Mouse (Mus musculus) midbrain, embryonic 12.5 days (tissue): ENCODE results near the gene Sf1. TPM values are rescaled to one million over a fixed set of nuclear protein-coding genes. Genes with fewer than 3 reads are reported as not detected.
A peak's percentile ranks its signal among the peaks of the same experiment; 100 is the strongest.

Experiments used
- ATAC-seq: fragments of 200-750 bp; cut with Nextera tagmentation; 2 replicates; pipeline ENCODE4 v1.8.0; 2017; ENCODE audit warnings: low read depth, moderate TSS enrichment, moderate library complexity; ENCODE audit not compliant: low FRiP score
- H3K27ac ChIP-seq: fragments of 300-500 bp; sonication (generic); replicated peaks from 2 replicates; pipeline ENCODE4 v1.5.1; 2016; ENCODE audit warnings: mild to moderate bottlenecking
- H3K27me3 ChIP-seq: fragments of 300-500 bp; sonication (generic); 2 replicates; pipeline ENCODE4 v1.6.1; 2016; ENCODE audit warnings: mild to moderate bottlenecking
- H3K36me3 ChIP-seq: fragments of 300-500 bp; sonication (generic); 2 replicates; pipeline ENCODE4 v1.6.1; 2016
- H3K4me1 ChIP-seq: fragments of 300-500 bp; sonication (generic); 2 replicates; pipeline ENCODE4 v1.6.1; 2016
- H3K4me2 ChIP-seq: fragments of 300-500 bp; sonication (generic); replicated peaks from 2 replicates; pipeline ENCODE4 v1.6.1; 2016; ENCODE audit warnings: mild to moderate bottlenecking, moderate library complexity
- H3K4me3 ChIP-seq: fragments of 300-500 bp; sonication (generic); 2 replicates; pipeline ENCODE4 v1.5.1; 2016; ENCODE audit warnings: mild to moderate bottlenecking
- H3K9ac ChIP-seq: fragments of 300-500 bp; sonication (generic); replicated peaks from 2 replicates; pipeline ENCODE4 v1.6.1; 2016; ENCODE audit warnings: mild to moderate bottlenecking, moderate library complexity
- H3K9me3 ChIP-seq: fragments of 300-500 bp; sonication (generic); 2 replicates; pipeline ENCODE4 v1.6.1; 2016; ENCODE audit warnings: mild to moderate bottlenecking
- WGBS: fragments of 180-500 bp; shearing (Covaris S2); methylation state at CpG from one replicate; pipeline ENCODE4 v1.1.7; 2016; 5-methylcytosine and 5-hydroxymethylcytosine counted together
- polyA plus RNA-seq: library from polyadenylated mRNA; unstranded; fragments of >200 nt; fragmentation: Nextera tagmentation; extraction: Ambion mirVana; gene quantifications from 2 replicates; pipeline ENCODE4 v1.2.1, GENCODE M21; 2016

Sf1 gene
- polyA plus RNA-seq, 1 experiment from 2014 or later, result 193 TPM

- 0% methylated on average over 41 of the region's 43 CpGs for WGBS
- Histone ChIP-seq H3K9me3 (no peaks in the 10 kb centered on the region), H3K27ac (peak within 1 kb of the TSS; percentile 65), H3K36me3 (peaks cover 31% of the 10 kb centered on the region), H3K4me3 (peak within 1 kb of the TSS; percentile 89), H3K9ac (peak within 1 kb of the TSS; percentile 90), H3K4me1 (peaks cover 32% of the 10 kb centered on the region), H3K27me3 (peaks cover 1% of the 10 kb centered on the region), H3K4me2 (peak within 1 kb of the TSS; percentile 98)
- peak; percentile 90 for ATAC-seq
Observed at GRCm38 (mm10) chr19:6334673-6335457, 28.6 kb upstream of the Sf1 start, which contains the start of gene Men1. Gene Men1 (plus strand): TSS chr19:6334979.

- peaks cover 37% of the 10 kb centered on the region for H3K4me1 ChIP-seq
- peak overlapping the region; percentile 98 for H3K4me2 ChIP-seq
- H3K27me3 ChIP-seq, result no peaks in the 10 kb centered on the region; the same call in none of the 2 replicates
- peak; percentile 17 for ATAC-seq
- no peaks in the 10 kb centered on the region for H3K9me3 ChIP-seq
- WGBS, result under 1% methylated on average over 25 of the region's 25 CpGs
- H3K36me3 ChIP-seq, result peaks cover 36% of the 10 kb centered on the region
- peak overlapping the region; percentile 65 for H3K27ac ChIP-seq
- peak overlapping the region; percentile 89 for H3K4me3 ChIP-seq
- H3K9ac ChIP-seq, result peak overlapping the region; percentile 90
Observed at GRCm38 (mm10) chr19:6335458-6335827, 28.0 kb upstream of the Sf1 start.

- H3K4me1 ChIP-seq, result peaks cover 42% of the 10 kb centered on the region
Observed at GRCm38 (mm10) chr19:6336920-6337319, 26.6 kb upstream of the Sf1 start.

GRCm38 (mm10) chr19:6338171-6338570 lies 25.3 kb upstream of the Sf1 start:
- WGBS, result 94% methylated on average over 7 of the region's 7 CpGs
- no peak overlapping the region for H3K4me2 ChIP-seq
- H3K36me3 ChIP-seq, result peaks cover 47% of the 10 kb centered on the region
- ATAC-seq, result no peak
- no peak overlapping the region for H3K4me3 ChIP-seq
- no peak overlapping the region for H3K9ac ChIP-seq
- H3K27me3 ChIP-seq, result no peaks in the 10 kb centered on the region; the same call in 1 of the 2 replicates
- no peaks in the 10 kb centered on the region for H3K9me3 ChIP-seq
- H3K4me1 ChIP-seq, result peaks cover 42% of the 10 kb centered on the region
- no peak overlapping the region for H3K27ac ChIP-seq

More at GRCm38 (mm10) chr19:6336920-6337319, 26.6 kb upstream of the Sf1 start:
- Histone ChIP-seq H3K9ac (peak overlapping the region; percentile 90), H3K27me3 (no peaks in the 10 kb centered on the region; the same call in 1 of the 2 replicates), H3K4me2 (peak overlapping the region; percentile 98), H3K9me3 (no peaks in the 10 kb centered on the region), H3K4me3 (peak overlapping the region; percentile 89), H3K27ac (no peak overlapping the region), H3K36me3 (peaks cover 38% of the 10 kb centered on the region)
- 95% methylated on average over 10 of the region's 10 CpGs for WGBS
- no peak for ATAC-seq

GRCm38 (mm10) chr19:6338716-6339115 lies 24.8 kb upstream of the Sf1 start:
- no peak for ATAC-seq
- 93% methylated on average over 11 of the region's 11 CpGs for WGBS
- Histone ChIP-seq H3K36me3 (peaks cover 52% of the 10 kb centered on the region), H3K4me1 (peaks cover 42% of the 10 kb centered on the region), H3K9me3 (no peaks in the 10 kb centered on the region), H3K4me2 (no peak overlapping the region), H3K27ac (no peak overlapping the region), H3K9ac (no peak overlapping the region), H3K4me3 (no peak overlapping the region), H3K27me3 (no peaks in the 10 kb centered on the region; the same call in 1 of the 2 replicates)

GRCm38 (mm10) chr19:6339191-6339590 lies 24.3 kb upstream of the Sf1 start:
- H3K27ac ChIP-seq, result no peak overlapping the region
- ATAC-seq, result no peak
- H3K9me3 ChIP-seq, result no peaks in the 10 kb centered on the region
- 97% methylated on average over 6 of the region's 6 CpGs for WGBS
- H3K27me3 ChIP-seq, result no peaks in the 10 kb centered on the region; the same call in 1 of the 2 replicates
- peaks cover 52% of the 10 kb centered on the region for H3K36me3 ChIP-seq
- H3K4me3 ChIP-seq, result no peak overlapping the region
- H3K4me1 ChIP-seq, result peaks cover 41% of the 10 kb centered on the region
- H3K4me2 ChIP-seq, result no peak overlapping the region
- H3K9ac ChIP-seq, result no peak overlapping the region

- Histone ChIP-seq H3K36me3 (peaks cover 53% of the 10 kb centered on the region), H3K4me2 (no peak overlapping the region), H3K4me1 (peaks cover 37% of the 10 kb centered on the region), H3K4me3 (no peak overlapping the region), H3K27ac (no peak overlapping the region), H3K27me3 (no peaks in the 10 kb centered on the region; the same call in 1 of the 2 replicates), H3K9ac (no peak overlapping the region; the same call in 1 of the 2 replicates), H3K9me3 (no peaks in the 10 kb centered on the region)
- ATAC-seq, result no peak
- WGBS, result 65% methylated on average over 15 of the region's 15 CpGs
Observed at GRCm38 (mm10) chr19:6339890-6340504, 23.5 kb upstream of the Sf1 start.

- H3K9me3 ChIP-seq, result no peaks in the 10 kb centered on the region
- peak within 1 kb of the TSS; percentile 92 for H3K4me2 ChIP-seq
- no peaks in the 10 kb centered on the region; the same call in 1 of the 2 replicates for H3K27me3 ChIP-seq
- peak within 1 kb of the TSS; percentile 77 for H3K9ac ChIP-seq
- H3K27ac ChIP-seq, result peak within 1 kb of the TSS; percentile 35; the same call in 1 of the 2 replicates
- peaks cover 61% of the 10 kb centered on the region for H3K36me3 ChIP-seq
- H3K4me3 ChIP-seq, result peak within 1 kb of the TSS; percentile 60
- WGBS, result 9% methylated on average over 57 of the region's 72 CpGs
- peaks cover 34% of the 10 kb centered on the region for H3K4me1 ChIP-seq
- ATAC-seq, result peak; percentile 74
Observed at GRCm38 (mm10) chr19:6340524-6341452, 22.7 kb upstream of the Sf1 start, which contains the start of gene Map4k2. Gene Map4k2 (plus strand): TSS chr19:6341135.

- Histone ChIP-seq H3K9me3 (no peaks in the 10 kb centered on the region), H3K4me2 (peak overlapping the region; percentile 92), H3K4me3 (peak overlapping the region; percentile 60), H3K9ac (peak overlapping the region; percentile 77), H3K27ac (peak overlapping the region; percentile 35; the same call in 1 of the 2 replicates), H3K27me3 (no peaks in the 10 kb centered on the region; the same call in 1 of the 2 replicates), H3K4me1 (peaks cover 26% of the 10 kb centered on the region), H3K36me3 (peaks cover 69% of the 10 kb centered on the region)
- no peak for ATAC-seq
- 12% methylated on average over 23 of the region's 23 CpGs for WGBS
Observed at GRCm38 (mm10) chr19:6341453-6342077, 21.9 kb upstream of the Sf1 start.

- peaks cover 71% of the 10 kb centered on the region for H3K36me3 ChIP-seq
- no peak overlapping the region for H3K4me2 ChIP-seq
- peaks cover 17% of the 10 kb centered on the region for H3K4me1 ChIP-seq
- no peak overlapping the region for H3K4me3 ChIP-seq
- no peak overlapping the region for H3K27ac ChIP-seq
- WGBS, result 71% methylated on average over 5 of the region's 5 CpGs
- no peak overlapping the region for H3K9ac ChIP-seq
- H3K9me3 ChIP-seq, result no peaks in the 10 kb centered on the region
- H3K27me3 ChIP-seq, result no peaks in the 10 kb centered on the region; the same call in 1 of the 2 replicates
- no peak for ATAC-seq
Observed at GRCm38 (mm10) chr19:6342276-6342933, 21.1 kb upstream of the Sf1 start.
